Mouse (Mus musculus): ENCODE results near the gene Vsig10.
"Not testable (repeated sequence)": the region's sequence is repeated elsewhere in the genome, so short reads cannot be mapped to it uniquely, and the experiment has no call there.

The Vsig10 gene

DNA sequence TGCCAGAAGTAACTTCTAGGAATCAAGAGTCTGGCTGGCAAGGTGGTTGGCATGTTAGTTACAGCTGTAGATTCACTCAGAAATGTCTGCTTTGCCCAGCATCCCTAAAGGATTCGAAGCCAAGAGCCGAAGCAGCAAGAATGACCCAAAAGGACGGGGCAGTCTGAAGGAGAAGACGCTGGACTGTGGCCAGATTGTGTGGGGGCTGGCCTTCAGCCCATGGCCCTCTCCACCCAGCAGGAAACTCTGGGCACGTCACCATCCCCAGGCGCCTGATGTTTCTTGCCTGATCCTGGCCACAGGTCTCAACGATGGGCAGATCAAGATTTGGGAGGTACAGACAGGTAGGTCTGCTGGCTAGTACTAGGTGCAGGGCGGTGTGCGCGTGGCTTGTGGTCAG is 51.7 kb downstream of the Vsig10 start:
- Histone ChIP-seq H3K36me3 (ENCODE audit: control insufficient read depth, insufficient read depth, low read length, poor library complexity, severe bottlenecking) (peaks cover 8% of the 10 kb centered on the region), H3K27me3 (ENCODE audit: control insufficient read depth, insufficient read depth, low read length, poor library complexity, severe bottlenecking) (no peaks in the 10 kb centered on the region)
- DNase-seq (ENCODE audit: low read depth, low spot score), result no peak

DNA sequence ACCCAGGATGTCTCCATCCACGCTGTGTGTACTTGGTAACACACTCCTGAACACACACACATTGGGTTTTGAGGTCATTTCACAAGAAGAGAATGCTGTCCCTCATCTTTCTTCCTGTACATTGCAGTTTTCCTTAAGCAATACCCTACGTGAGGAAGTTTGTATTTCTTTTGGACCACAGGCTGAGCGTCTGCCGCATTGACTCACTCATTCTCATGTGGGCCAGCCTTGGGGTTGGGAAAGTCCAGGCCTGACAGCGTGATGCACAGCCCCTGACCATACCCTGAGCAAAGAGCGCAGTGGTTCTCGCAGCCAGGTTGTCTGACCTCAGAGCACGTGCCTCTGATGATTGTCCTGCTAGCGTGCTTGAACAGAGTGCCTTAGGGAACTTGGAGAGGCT is 54.5 kb downstream of the Vsig10 start:
- no peak for DNase-seq (ENCODE audit: low read depth, low spot score)
- Histone ChIP-seq H3K36me3 (ENCODE audit: control insufficient read depth, insufficient read depth, low read length, poor library complexity, severe bottlenecking) (peaks cover 8% of the 10 kb centered on the region), H3K27me3 (ENCODE audit: control insufficient read depth, insufficient read depth, low read length, poor library complexity, severe bottlenecking) (no peaks in the 10 kb centered on the region)

DNA sequence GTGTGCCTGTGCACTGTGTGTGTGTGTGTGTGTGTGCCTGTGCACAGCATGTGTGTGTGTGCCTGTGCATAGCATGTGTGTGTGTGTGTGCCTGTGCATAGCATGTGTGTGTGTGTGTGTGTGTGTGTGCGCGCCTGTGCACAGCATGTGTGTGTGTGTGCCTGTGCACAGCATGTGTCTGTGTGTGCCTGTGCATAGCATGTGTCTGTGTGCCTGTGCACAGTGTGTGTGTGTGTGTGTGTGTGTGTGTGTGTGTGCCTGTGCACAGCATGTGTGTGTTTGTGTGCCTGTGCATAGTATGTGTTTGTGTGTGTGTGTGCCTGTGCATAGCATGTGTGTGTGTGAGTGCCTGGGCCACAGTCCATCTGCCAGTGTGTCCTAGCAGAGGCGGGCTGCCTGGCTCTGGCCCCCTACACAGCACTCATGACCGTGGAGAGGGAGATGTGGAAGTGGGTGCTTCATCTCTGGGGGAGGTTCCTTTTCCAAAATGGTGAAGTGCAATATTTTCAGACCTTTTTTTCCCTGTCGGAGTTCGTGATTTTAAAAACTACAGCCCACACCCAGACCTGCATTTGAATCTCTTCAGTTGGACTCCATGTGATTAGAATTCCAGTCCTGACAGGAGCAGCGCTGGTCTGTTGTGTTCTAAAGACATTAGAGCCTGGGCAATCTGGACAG is 55.6 kb downstream of the Vsig10 start:
- DNase-seq (ENCODE audit: low read depth, low spot score), result no peak
- Histone ChIP-seq H3K36me3 (ENCODE audit: control insufficient read depth, insufficient read depth, low read length, poor library complexity, severe bottlenecking) (peaks cover 8% of the 10 kb centered on the region), H3K27me3 (ENCODE audit: control insufficient read depth, insufficient read depth, low read length, poor library complexity, severe bottlenecking) (no peaks in the 10 kb centered on the region)

DNA sequence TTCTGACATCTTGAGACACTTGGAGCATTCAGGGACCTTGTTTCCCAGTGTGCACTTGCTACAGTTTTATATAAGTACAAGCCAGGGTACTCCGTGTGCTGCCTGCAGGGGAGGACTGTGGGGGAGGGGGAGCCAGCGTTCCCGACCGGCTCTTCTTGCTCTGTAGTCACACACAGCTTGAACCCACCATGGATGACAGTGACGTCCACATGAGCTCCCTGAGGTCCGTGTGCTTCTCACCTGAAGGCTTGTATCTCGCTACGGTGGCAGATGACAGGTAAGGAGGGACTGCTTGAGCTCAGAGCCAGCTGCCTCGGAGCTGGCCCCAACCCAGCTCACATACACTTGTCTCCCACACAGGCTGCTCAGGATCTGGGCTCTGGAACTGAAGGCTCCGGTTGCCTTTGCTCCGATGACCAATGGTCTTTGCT is 57.5 kb downstream of the Vsig10 start:
- no peak for DNase-seq (ENCODE audit: low read depth, low spot score)
- Histone ChIP-seq H3K36me3 (ENCODE audit: control insufficient read depth, insufficient read depth, low read length, poor library complexity, severe bottlenecking) (peaks cover 5% of the 10 kb centered on the region), H3K27me3 (ENCODE audit: control insufficient read depth, insufficient read depth, low read length, poor library complexity, severe bottlenecking) (no peaks in the 10 kb centered on the region)

DNA sequence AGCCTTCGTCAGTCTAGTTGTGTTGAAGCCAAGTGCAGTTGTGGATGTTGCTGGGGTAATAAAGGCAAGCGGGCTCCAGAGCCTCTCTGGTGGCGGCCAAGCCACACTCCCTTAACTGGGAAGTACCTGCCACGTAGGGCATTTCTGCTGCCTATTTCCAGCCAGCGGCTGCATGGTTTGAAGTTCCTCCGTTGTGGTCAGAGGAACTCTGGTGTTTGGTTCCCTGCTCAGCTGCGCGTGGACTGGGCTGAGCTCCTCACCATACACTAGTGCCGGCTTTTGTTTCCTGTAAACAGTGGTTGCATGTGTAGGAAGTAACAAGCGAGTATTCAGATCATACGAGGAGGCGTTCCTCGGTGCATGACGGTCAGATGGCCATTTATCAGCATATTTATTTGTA is 58.8 kb downstream of the Vsig10 start:
- DNase-seq (ENCODE audit: low read depth, low spot score), result peak; percentile 46
- H3K27me3 ChIP-seq (ENCODE audit: control insufficient read depth, insufficient read depth, low read length, poor library complexity, severe bottlenecking); H3K36me3 ChIP-seq (ENCODE audit: control insufficient read depth, insufficient read depth, low read length, poor library complexity, severe bottlenecking): not testable (repeated sequence)

DNA sequence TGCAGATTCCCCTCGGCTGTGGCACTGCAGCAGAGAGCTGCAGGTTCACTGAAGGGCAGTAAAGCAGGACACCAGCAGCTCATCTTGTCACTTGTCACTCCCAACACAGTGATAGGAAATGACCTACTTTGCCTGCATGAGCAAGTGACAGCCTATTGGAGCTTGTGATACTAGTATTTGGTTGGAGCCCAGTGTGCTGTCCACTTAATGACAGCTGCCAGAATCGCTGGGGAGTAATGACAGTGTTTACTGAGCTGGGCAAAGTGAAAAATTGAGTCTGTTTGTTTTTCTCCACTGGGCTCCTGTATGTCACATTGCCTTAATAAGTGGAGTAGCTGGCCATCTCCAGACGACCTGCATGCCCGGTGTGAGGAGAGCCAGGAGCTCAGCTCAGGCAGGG is 61.3 kb downstream of the Vsig10 start:
- no peak for DNase-seq (ENCODE audit: low read depth, low spot score)
- H3K36me3 ChIP-seq (ENCODE audit: control insufficient read depth, insufficient read depth, low read length, poor library complexity, severe bottlenecking), result peaks cover 1% of the 10 kb centered on the region
- H3K27me3 ChIP-seq (ENCODE audit: control insufficient read depth, insufficient read depth, low read length, poor library complexity, severe bottlenecking), result no peaks in the 10 kb centered on the region

DNA sequence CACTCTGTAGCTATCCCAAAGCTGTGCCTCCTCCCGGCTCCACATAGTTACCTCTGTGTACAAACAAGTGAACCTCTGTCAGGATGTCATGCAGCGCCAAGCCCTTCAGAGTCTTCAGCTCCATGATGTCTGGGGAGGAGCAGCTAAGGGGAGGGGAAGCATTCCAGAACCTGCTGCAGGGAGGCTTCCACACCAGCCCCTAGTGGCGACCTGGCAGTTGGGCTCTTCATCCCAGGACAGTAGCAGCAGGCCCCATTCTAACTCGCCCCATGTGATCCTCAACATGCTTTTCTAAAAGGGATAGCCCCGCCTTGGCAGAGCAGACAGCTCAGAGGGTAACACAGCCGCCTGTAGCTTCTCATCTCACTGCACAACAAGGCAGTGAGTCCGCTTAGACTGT is 62.9 kb downstream of the Vsig10 start:
- DNase-seq (ENCODE audit: low read depth, low spot score), result no peak
- H3K27me3 ChIP-seq (ENCODE audit: control insufficient read depth, insufficient read depth, low read length, poor library complexity, severe bottlenecking), result no peaks in the 10 kb centered on the region
- H3K36me3 ChIP-seq (ENCODE audit: control insufficient read depth, insufficient read depth, low read length, poor library complexity, severe bottlenecking), result peaks cover 1% of the 10 kb centered on the region

DNA sequence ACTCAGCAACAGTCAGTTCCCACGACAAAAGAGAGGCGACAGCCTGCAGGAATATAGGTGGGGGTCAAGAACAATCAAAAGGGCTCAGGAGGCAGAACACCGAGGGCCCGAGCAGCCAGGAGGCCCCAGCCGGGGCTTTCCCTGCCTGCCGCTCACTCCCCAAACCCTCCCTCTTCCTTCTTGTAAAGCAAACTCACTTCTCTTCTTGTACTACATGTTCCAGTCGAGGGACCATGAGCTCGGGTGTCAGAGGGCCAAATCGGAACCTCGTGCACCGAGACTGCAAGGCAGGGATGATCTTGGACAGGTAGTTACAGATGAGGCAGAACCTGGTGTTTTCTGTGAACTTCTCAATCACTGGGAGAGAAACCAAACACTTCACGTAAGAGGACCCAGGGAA is 64.3 kb downstream of the Vsig10 start:
- no peak for DNase-seq (ENCODE audit: low read depth, low spot score)
- peaks cover 1% of the 10 kb centered on the region for H3K36me3 ChIP-seq (ENCODE audit: control insufficient read depth, insufficient read depth, low read length, poor library complexity, severe bottlenecking)
- H3K27me3 ChIP-seq (ENCODE audit: control insufficient read depth, insufficient read depth, low read length, poor library complexity, severe bottlenecking), result no peaks in the 10 kb centered on the region

DNA sequence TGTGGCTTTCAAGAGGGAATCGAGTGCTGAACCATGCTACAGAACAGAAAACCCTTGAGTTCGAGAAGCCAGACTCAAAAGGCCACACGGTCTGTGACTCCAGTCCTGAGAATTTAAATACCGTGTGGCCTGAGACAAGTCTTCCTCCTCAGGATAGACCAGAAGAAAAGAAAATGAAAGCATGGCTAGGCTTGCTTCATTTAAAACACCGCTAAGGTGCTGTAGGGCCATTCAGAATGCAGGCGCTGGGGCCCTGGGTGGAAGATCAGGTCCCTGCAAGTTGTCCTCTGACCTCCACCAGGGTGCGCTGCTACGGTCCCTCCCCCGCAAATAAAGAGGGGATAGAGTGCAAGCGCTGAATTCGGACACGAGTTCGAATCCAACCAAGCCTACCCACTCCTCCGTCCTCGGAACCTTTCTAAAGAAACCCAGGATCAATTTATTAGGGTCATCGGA is 69.4 kb downstream of the Vsig10 start:
- Histone ChIP-seq H3K36me3 (ENCODE audit: control insufficient read depth, insufficient read depth, low read length, poor library complexity, severe bottlenecking) (no peaks in the 10 kb centered on the region), H3K27me3 (ENCODE audit: control insufficient read depth, insufficient read depth, low read length, poor library complexity, severe bottlenecking) (no peaks in the 10 kb centered on the region)
- peak; percentile 70 for DNase-seq (ENCODE audit: low read depth, low spot score)

DNA sequence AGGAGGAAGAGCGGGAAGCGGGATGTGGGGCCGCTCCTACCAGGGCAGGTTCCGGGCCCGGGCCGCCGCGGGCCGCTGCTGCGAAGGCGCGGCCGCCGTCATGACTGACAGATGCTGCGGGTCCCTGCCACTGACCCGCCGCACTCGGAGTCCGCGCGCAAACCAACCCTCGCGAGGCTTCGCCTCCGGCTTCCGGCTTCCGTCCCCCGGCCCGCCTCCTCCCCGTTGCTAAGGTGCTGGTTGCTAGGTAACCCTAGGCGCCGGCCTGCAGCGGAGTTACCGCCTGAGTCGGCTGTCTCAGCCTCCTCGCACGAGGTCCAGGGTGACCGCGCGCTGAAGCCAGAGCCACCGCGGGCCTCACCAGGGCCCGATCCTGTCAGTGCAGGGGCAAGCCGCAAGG is 70.0 kb downstream of the Vsig10 start, which contains the start of gene Rfc5:
Gene Rfc5, minus strand, starts transcription at position 171 of the 400 bp plus-strand sequence.
- Histone ChIP-seq H3K27me3 (ENCODE audit: control insufficient read depth, insufficient read depth, low read length, poor library complexity, severe bottlenecking) (no peaks in the 10 kb centered on the region), H3K36me3 (ENCODE audit: control insufficient read depth, insufficient read depth, low read length, poor library complexity, severe bottlenecking) (no peaks in the 10 kb centered on the region)
- peak; percentile 95 for DNase-seq (ENCODE audit: low read depth, low spot score)

DNA sequence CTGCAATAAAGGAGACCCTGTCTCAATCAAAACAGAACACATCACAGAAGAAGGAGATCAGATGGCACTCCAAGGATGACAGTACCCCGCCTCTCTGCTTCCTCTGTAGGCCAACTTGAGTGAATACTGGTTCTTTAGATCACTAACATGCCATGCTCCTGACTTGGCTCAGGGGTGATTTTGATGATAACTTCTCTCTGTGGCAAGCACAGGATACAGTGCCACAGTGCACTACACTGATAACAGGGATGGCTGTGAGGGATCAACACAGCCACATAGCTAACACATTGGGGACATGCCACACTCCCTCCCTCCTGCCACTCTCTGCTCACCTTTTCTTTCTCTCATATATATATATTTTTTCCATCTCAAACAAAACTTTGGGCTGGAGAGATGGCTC is 72.0 kb downstream of the Vsig10 start:
- DNase-seq (ENCODE audit: low read depth, low spot score), result no peak
- Histone ChIP-seq H3K27me3 (ENCODE audit: control insufficient read depth, insufficient read depth, low read length, poor library complexity, severe bottlenecking) (no peaks in the 10 kb centered on the region), H3K36me3 (ENCODE audit: control insufficient read depth, insufficient read depth, low read length, poor library complexity, severe bottlenecking) (no peaks in the 10 kb centered on the region)

DNA sequence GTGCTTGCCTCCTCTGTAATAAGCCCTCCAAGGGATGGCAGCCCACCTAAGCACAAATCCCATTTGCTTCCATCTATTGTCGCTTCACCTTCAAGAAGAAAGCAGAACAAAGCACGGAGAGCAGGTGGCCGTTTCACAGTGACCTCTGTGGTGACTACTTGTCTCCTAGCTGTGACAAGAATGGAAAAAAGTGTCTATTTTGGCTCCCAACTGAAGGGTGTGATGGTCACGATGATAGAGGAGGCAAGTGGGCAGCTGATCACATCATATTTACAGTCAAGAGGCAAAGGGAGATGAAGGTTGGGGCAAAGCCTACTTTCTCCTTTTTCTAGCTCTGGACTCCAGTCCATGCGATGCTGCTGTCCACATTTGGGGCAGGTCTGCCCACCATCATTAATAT is 77.0 kb downstream of the Vsig10 start:
- DNase-seq (ENCODE audit: low read depth, low spot score), result no peak
- H3K27me3 ChIP-seq (ENCODE audit: control insufficient read depth, insufficient read depth, low read length, poor library complexity, severe bottlenecking), result no peaks in the 10 kb centered on the region
- no peaks in the 10 kb centered on the region for H3K36me3 ChIP-seq (ENCODE audit: control insufficient read depth, insufficient read depth, low read length, poor library complexity, severe bottlenecking)

DNA sequence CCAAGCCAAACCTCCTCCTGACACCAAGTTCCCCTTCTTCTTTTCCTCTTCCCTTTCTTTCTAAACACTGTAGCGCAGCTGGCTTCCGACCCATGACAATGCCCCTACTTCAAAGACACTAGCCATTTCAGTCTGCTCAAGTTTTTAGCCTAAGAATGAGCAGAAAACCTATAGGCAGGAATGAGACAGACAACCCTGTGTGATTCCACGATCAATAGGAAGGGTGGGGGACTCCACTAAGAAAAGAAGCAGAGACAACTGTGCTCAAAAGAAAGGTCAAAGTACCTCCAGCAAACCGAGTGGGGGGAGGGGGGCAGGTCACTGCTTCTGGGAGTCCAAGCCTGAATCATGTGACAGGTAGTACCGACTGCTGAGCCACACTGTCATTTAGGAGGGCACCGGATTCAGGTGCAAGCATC is 77.7 kb downstream of the Vsig10 start:
- Histone ChIP-seq H3K36me3 (ENCODE audit: control insufficient read depth, insufficient read depth, low read length, poor library complexity, severe bottlenecking) (no peaks in the 10 kb centered on the region), H3K27me3 (ENCODE audit: control insufficient read depth, insufficient read depth, low read length, poor library complexity, severe bottlenecking) (no peaks in the 10 kb centered on the region)
- DNase-seq (ENCODE audit: low read depth, low spot score), result no peak

DNA sequence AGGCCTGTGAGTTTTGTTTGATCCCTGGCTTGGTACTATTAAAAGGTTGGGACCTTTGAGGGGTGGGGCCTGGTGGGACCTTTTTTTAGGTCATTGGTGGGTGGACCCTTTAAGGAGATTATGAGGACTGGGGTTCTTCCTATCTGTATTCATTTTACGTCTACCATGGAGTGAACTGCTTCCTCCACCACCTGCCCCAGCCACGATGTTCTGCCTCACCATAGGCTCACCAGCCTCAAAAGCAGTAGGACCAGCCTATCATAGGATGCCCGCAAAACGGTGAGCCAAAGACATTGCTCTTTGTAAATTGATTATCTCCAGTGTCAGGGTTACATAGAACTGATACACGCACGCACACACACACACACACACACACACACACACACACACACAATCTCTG is 78.5 kb downstream of the Vsig10 start:
- Histone ChIP-seq H3K36me3 (ENCODE audit: control insufficient read depth, insufficient read depth, low read length, poor library complexity, severe bottlenecking) (no peaks in the 10 kb centered on the region), H3K27me3 (ENCODE audit: control insufficient read depth, insufficient read depth, low read length, poor library complexity, severe bottlenecking) (no peaks in the 10 kb centered on the region)
- no peak for DNase-seq (ENCODE audit: low read depth, low spot score)

DNA sequence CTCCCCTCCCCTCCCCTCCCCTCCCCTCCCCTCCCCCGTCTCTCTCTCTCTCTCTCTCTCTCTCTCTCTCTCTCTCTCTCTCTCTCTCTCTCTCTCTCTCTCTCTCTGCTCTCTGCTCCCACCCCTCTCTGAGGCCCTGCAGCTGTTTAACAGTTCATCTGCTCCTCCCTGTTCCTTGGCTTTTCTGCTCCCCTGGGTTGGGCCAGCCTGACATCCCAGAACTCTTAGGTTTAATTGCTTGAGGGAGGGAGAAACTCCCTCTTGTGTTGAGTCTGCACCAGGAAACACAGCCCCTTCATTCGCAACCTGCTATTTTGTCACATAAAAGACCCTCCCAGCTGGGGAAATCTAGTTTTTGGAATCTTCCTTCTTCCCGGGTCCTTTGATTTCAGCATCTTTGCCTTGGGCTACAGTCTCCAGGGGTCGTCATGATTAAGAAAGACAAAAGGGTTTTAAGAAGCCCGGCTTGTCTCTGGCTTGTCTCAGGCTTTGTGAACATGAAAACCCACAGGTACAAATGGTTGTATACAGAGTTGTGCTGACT is 79.2 kb downstream of the Vsig10 start:
- DNase-seq (ENCODE audit: low read depth, low spot score), result no peak
- Histone ChIP-seq H3K36me3 (ENCODE audit: control insufficient read depth, insufficient read depth, low read length, poor library complexity, severe bottlenecking) (no peaks in the 10 kb centered on the region), H3K27me3 (ENCODE audit: control insufficient read depth, insufficient read depth, low read length, poor library complexity, severe bottlenecking) (no peaks in the 10 kb centered on the region)

DNA sequence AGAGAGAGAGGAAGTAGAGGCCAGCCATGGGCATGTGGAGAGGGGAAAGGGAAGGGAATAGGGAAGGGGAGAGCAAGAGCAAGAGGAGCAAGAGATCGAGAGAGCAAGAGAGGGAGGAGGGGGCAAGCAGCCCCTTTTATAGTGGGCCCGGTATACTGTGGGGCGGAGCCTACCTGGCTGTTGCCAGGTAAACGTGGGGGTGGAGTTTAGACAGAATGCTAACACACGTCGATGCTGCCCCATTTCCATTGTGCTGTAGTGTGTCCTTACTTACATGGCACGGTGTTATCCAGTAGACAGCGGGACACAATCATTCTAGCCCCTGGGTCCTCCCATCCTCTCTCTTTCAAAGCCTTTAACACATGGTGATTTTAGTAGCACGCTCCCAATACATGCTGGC is 80.4 kb downstream of the Vsig10 start:
- H3K27me3 ChIP-seq (ENCODE audit: control insufficient read depth, insufficient read depth, low read length, poor library complexity, severe bottlenecking), result no peaks in the 10 kb centered on the region
- no peaks in the 10 kb centered on the region for H3K36me3 ChIP-seq (ENCODE audit: control insufficient read depth, insufficient read depth, low read length, poor library complexity, severe bottlenecking)
- no peak for DNase-seq (ENCODE audit: low read depth, low spot score)

All from splenic B cell, adult 2 months (primary cell).